Mouse (Mus musculus) heart, embryonic 14.5 days (tissue): ENCODE data around the gene Pros1. TPM values are rescaled to one million over a fixed set of nuclear protein-coding genes. Genes with fewer than 3 reads are reported as not detected.

Experiments used
- ATAC-seq: fragments of 200-750 bp; cut with Nextera tagmentation; 2 replicates; pipeline ENCODE4 v1.8.0; 2017; ENCODE audit warnings: low read depth, moderate TSS enrichment; ENCODE audit not compliant: insufficient number of reproducible peaks, insufficient read depth, low FRiP score
- H3K27ac ChIP-seq, 2 experiments: fragments of 200-500 bp in 1 of 2; fragments of 300-500 bp in 1 of 2; sonication (generic) in 1 of 2; replicated peaks in 1 of 2; 2 replicates each; pipeline ENCODE4 v1.5.1; 2012 to 2014; ENCODE audit warnings: low read depth in 2 of 2, low read length in 2 of 2, control low read depth in 1 of 2, mild to moderate bottlenecking in 1 of 2, mixed read lengths in 1 of 2; ENCODE audit not compliant: control insufficient read depth in 1 of 2, insufficient read depth in 1 of 2
- H3K27me3 ChIP-seq: fragments of 300-500 bp; sonication (generic); 2 replicates; pipeline ENCODE4 v1.6.1; 2014; ENCODE audit warnings: mild to moderate bottlenecking, low read length, control low read depth; ENCODE audit not compliant: control insufficient read depth, insufficient read depth
- H3K36me3 ChIP-seq: fragments of 300-500 bp; sonication (generic); 2 replicates; pipeline ENCODE4 v1.6.1; 2014; ENCODE audit warnings: mild to moderate bottlenecking, control low read depth, low read length, mixed read lengths; ENCODE audit not compliant: control insufficient read depth, insufficient read depth
- H3K4me1 ChIP-seq, 2 experiments: fragments of 200-500 bp in 1 of 2; fragments of 300-500 bp in 1 of 2; sonication (generic) in 1 of 2; 2 replicates each; pipeline ENCODE4 v1.6.1; 2012 to 2014; ENCODE audit warnings: low read length in 2 of 2, control low read depth in 1 of 2, mixed read lengths in 1 of 2; ENCODE audit not compliant: control insufficient read depth in 2 of 2, insufficient read depth in 2 of 2
- H3K4me2 ChIP-seq: fragments of 300-500 bp; sonication (generic); 2 replicates; pipeline ENCODE4 v1.6.1; 2014; ENCODE audit warnings: mild to moderate bottlenecking, low read length
- H3K4me3 ChIP-seq, 2 experiments: fragments of 200-500 bp in 1 of 2; fragments of 300-500 bp in 1 of 2; sonication (generic) in 1 of 2; 2 replicates each; pipeline ENCODE4 v1.5.1; 2012 to 2014; ENCODE audit warnings: low read length in 2 of 2, mild to moderate bottlenecking in 2 of 2, control low read depth in 1 of 2, low read depth in 1 of 2, moderate library complexity in 1 of 2; ENCODE audit not compliant: control insufficient read depth in 1 of 2, insufficient read depth in 1 of 2
- H3K9ac ChIP-seq: fragments of 300-500 bp; sonication (generic); 2 replicates; pipeline ENCODE4 v1.6.1; 2014; ENCODE audit warnings: mild to moderate bottlenecking, low read length
- H3K9me3 ChIP-seq: fragments of 300-500 bp; sonication (generic); 2 replicates; pipeline ENCODE4 v1.6.1; 2016; ENCODE audit warnings: low read length, control low read depth; ENCODE audit not compliant: control insufficient read depth
- WGBS: fragments of 180-500 bp; shearing (Covaris S2); extraction: QIAGEN DNeasy Blood & Tissue Kit; methylation state at CpG from one replicate; pipeline ENCODE4 v1.1.7; 2014; 5-methylcytosine and 5-hydroxymethylcytosine counted together
- polyA plus RNA-seq: library from polyadenylated mRNA; unstranded; fragments of >200 nt; fragmentation: Nextera tagmentation; extraction: Ambion mirVana; gene quantifications from 2 replicates; pipeline ENCODE4 v1.2.1, GENCODE M21; 2014

The Pros1 gene
- polyA plus RNA-seq: 20.6 and 21.0 TPM in 2 replicates

- Histone ChIP-seq H3K36me3 (no peaks in the 10 kb centered on the region), H3K9ac (peak within 1 kb of the TSS; percentile 84), H3K4me3 (peak within 1 kb of the TSS; percentile 65 to 78), H3K27ac (peak within 1 kb of the TSS; percentile 64 to 66; a peak in 3 of 4 replicates), H3K27me3 (no peaks in the 10 kb centered on the region), H3K4me2 (peak within 1 kb of the TSS; percentile 95), H3K9me3 (no peaks in the 10 kb centered on the region), H3K4me1 (no peaks in the 10 kb centered on the region)
- ATAC-seq: peak; percentile 92
- 4% methylated on average over 36 of the region's 42 CpGs for WGBS
Observed at GRCm38 (mm10) chr16:62854191-62855068, at the start of gene Pros1. Gene Pros1, plus strand, starts transcription at chr16:62854307.

GRCm38 (mm10) chr16:62804621-62805020, 49.5 kb upstream of the Pros1 start:
- ATAC-seq: no peak
- no peak overlapping the region for H3K4me3 ChIP-seq
- H3K27ac ChIP-seq: no peak overlapping the region
- 92% methylated on average over 3 of the region's 3 CpGs for WGBS
- H3K27me3 ChIP-seq: no peaks in the 10 kb centered on the region
- peaks cover under 1% of the 10 kb centered on the region in 2 experiments; a peak in 2 of 4 replicates for H3K4me1 ChIP-seq
- no peak overlapping the region for H3K9ac ChIP-seq
- H3K4me2 ChIP-seq: no peak overlapping the region
- H3K36me3 ChIP-seq: peaks cover 19% of the 10 kb centered on the region
- H3K9me3 ChIP-seq: no peaks in the 10 kb centered on the region

GRCm38 (mm10) chr16:62807249-62807979, 46.7 kb upstream of the Pros1 start:
- no peak overlapping the region for H3K9ac ChIP-seq
- H3K9me3 ChIP-seq: no peaks in the 10 kb centered on the region
- no peaks in the 10 kb centered on the region for H3K27me3 ChIP-seq
- ATAC-seq: no peak
- H3K27ac ChIP-seq: no peak overlapping the region
- 62% methylated on average over 8 of the region's 8 CpGs for WGBS
- H3K4me1 ChIP-seq: no peaks in the 10 kb centered on the region
- H3K4me3 ChIP-seq: no peak overlapping the region
- H3K4me2 ChIP-seq: no peak overlapping the region
- peaks cover 19% of the 10 kb centered on the region for H3K36me3 ChIP-seq

- WGBS: 64% methylated on average over 4 of the region's 4 CpGs
Observed at GRCm38 (mm10) chr16:62810855-62811254, 43.3 kb upstream of the Pros1 start.

GRCm38 (mm10) chr16:62813790-62814189, 40.3 kb upstream of the Pros1 start:
- H3K4me2 ChIP-seq: no peak overlapping the region
- H3K36me3 ChIP-seq: 0 out of 2 replicates have a peak, but pooled peaks cover 7% of the 10 kb centered on the region
- H3K4me1 ChIP-seq: no peaks in the 10 kb centered on the region
- H3K27ac ChIP-seq: no peak overlapping the region
- no peak for ATAC-seq
- no peak overlapping the region for H3K4me3 ChIP-seq
- H3K9ac ChIP-seq: no peak overlapping the region
- H3K27me3 ChIP-seq: no peaks in the 10 kb centered on the region
- 90% methylated on average over 5 of the region's 5 CpGs for WGBS
- no peaks in the 10 kb centered on the region for H3K9me3 ChIP-seq

More at GRCm38 (mm10) chr16:62810855-62811254, 43.3 kb upstream of the Pros1 start:
- Histone ChIP-seq H3K36me3 (0 out of 2 replicates have a peak, but pooled peaks cover 7% of the 10 kb centered on the region), H3K27me3 (no peaks in the 10 kb centered on the region), H3K9me3 (no peaks in the 10 kb centered on the region), H3K9ac (no peak overlapping the region), H3K27ac (no peak overlapping the region), H3K4me2 (no peak overlapping the region), H3K4me1 (no peaks in the 10 kb centered on the region), H3K4me3 (no peak overlapping the region)
- no peak for ATAC-seq

- Histone ChIP-seq H3K4me1 (no peaks in the 10 kb centered on the region), H3K9ac (no peak within 1 kb of the TSS), H3K4me2 (no peak within 1 kb of the TSS), H3K27ac (no peak within 1 kb of the TSS), H3K36me3 (0 out of 2 replicates have a peak, but pooled peaks cover 7% of the 10 kb centered on the region), H3K9me3 (no peaks in the 10 kb centered on the region), H3K27me3 (no peaks in the 10 kb centered on the region), H3K4me3 (no peak within 1 kb of the TSS)
- no peak for ATAC-seq
- 85% methylated on average over 5 of the region's 5 CpGs for WGBS
Observed at GRCm38 (mm10) chr16:62814491-62814890, 39.6 kb upstream of the Pros1 start, which contains the start of gene Stx19. Gene Stx19, plus strand, starts transcription at chr16:62814676.

GRCm38 (mm10) chr16:62822472-62822871, 31.6 kb upstream of the Pros1 start:
- no peaks in the 10 kb centered on the region for H3K4me1 ChIP-seq
- H3K27ac ChIP-seq: no peak overlapping the region
- H3K9me3 ChIP-seq: no peaks in the 10 kb centered on the region
- no peak overlapping the region for H3K4me2 ChIP-seq
- H3K36me3 ChIP-seq: peaks cover 2% of the 10 kb centered on the region; the same call in 1 of the 2 replicates
- no peak overlapping the region for H3K4me3 ChIP-seq
- H3K27me3 ChIP-seq: no peaks in the 10 kb centered on the region
- ATAC-seq: no peak
- H3K9ac ChIP-seq: no peak overlapping the region
- WGBS: 89% methylated on average over 6 of the region's 6 CpGs
